Mouse (Mus musculus) brain, embryonic 14.5 days (tissue): Measurements from ENCODE around the gene Neo1.

Experiments used
- CTCF ChIP-seq: fragments of 200-500 bp; IDR thresholded peaks from 2 replicates; pipeline ENCODE4 v1.5.1; 2012; ENCODE audit warnings: inconsistent platforms, mild to moderate bottlenecking, moderate library complexity, borderline replicate concordance; ENCODE audit not compliant: insufficient read depth, insufficient read length; ENCODE audit errors: extremely low read depth
- POLR2A ChIP-seq: fragments of 200-500 bp; IDR thresholded peaks from 2 replicates; pipeline ENCODE4 v1.6.1; 2012; ENCODE audit warnings: mild to moderate bottlenecking, inconsistent platforms, borderline replicate concordance; ENCODE audit not compliant: poor library complexity, insufficient read depth, insufficient read length, severe bottlenecking; ENCODE audit errors: extremely low read depth

DNA sequence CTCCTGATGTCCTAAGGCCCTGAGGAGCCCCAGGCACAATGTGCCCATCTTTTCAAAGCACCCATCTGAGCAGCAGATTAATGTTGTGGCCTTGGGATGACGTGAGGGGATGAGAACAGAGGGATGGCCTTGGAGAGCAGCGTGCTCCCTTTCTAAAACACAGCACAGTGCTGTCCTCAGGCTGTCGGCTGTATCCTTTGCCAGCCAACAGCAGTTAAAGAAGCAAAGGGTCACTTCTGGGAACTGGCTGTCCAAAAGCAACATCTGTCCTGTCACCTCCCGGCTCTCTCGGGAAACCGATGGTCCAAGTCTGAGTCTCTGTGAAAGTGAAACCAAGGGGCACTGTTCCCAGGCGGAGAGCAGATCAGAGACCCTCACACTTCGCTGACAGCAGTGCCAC, 20.0 kb upstream of the Neo1 start:
- TF ChIP-seq CTCF (no peak), POLR2A (no peak)
